Mouse (Mus musculus): Measurements from ENCODE around the gene Bicd2.

GRCm38 (mm10) chr13:49335077-49335982 lies 6.1 kb upstream of the Bicd2 start:
- TF ChIP-seq CTCF (IDR thresholded peaks at IDR 0.05; ENCODE audit: low read depth, low read length): no peak
- no peak for TF ChIP-seq TAL1 (conservative IDR thresholded peaks at IDR 0.05; ENCODE audit: low read depth, low read length)
- no peak for TF ChIP-seq GATA1 (IDR thresholded peaks at IDR 0.05; ENCODE audit: borderline replicate concordance, low read length)
- TF ChIP-seq GATA2 (IDR thresholded peaks at IDR 0.05; ENCODE audit: borderline replicate concordance, low read depth, low read length): no peak
- TF ChIP-seq POLR2AphosphoS5 (IDR thresholded peaks at IDR 0.05; ENCODE audit: insufficient replicate concordance, low read depth, low read length): no peak
